Mouse (Mus musculus) cerebellum, adult 2 months (tissue): ENCODE results near the gene Klhl12.

Experiments used
- CTCF ChIP-seq: fragments of 200-500 bp; IDR thresholded peaks from 2 replicates; pipeline ENCODE4 v1.5.1; 2011; ENCODE audit warnings: low read depth, mild to moderate bottlenecking, control low read depth, low read length, moderate library complexity, borderline replicate concordance; ENCODE audit not compliant: insufficient read depth
- POLR2A ChIP-seq: fragments of 200-500 bp; IDR thresholded peaks from 2 replicates; pipeline ENCODE4 v1.6.1; 2011; ENCODE audit warnings: low read length, control low read depth, borderline replicate concordance; ENCODE audit not compliant: insufficient read depth

GRCm38 (mm10) chr1:134493496-134493895, 38.2 kb downstream of the Klhl12 start:
- no peak for TF ChIP-seq CTCF
- TF ChIP-seq POLR2A = no peak
